Mouse (Mus musculus): ENCODE measurements around the gene Atp6v0e. TPM values are rescaled to one million over a fixed set of nuclear protein-coding genes. Genes with fewer than 3 reads are reported as not detected.
A peak's percentile ranks its signal among the peaks of the same experiment; 100 is the strongest.

The Atp6v0e gene
- polyA plus RNA-seq (2015; fragmentation: Nextera tagmentation; extraction: Ambion mirVana) = 107 and 114 TPM in 2 replicates

GRCm38 (mm10) chr17:26662978-26663683 lies at the start of gene Atp6v0e:
Atp6v0e (plus strand) TSS chr17:26663231.
- Histone ChIP-seq H3K4me3 (peak within 1 kb of the TSS; percentile 69), H3K27ac (peak within 1 kb of the TSS; percentile 82), H3K36me3 (no peaks in the 10 kb centered on the region), H3K9me3 (no peaks in the 10 kb centered on the region), H3K4me1 (replicated peaks) (peaks cover 27% of the 10 kb centered on the region), H3K27me3 (0 out of 2 replicates have a peak, but pooled peaks cover 12% of the 10 kb centered on the region), H3K9ac (peak within 1 kb of the TSS; percentile 83), H3K4me2 (peak within 1 kb of the TSS; percentile 97)
- ATAC-seq (ENCODE audit: low FRiP score) = peak; percentile 92
- 1% methylated on average over 28 of the region's 28 CpGs for WGBS

- H3K36me3 ChIP-seq = peaks cover 81% of the 10 kb centered on the region
- no peak overlapping the region for H3K4me3 ChIP-seq
- no peak for ATAC-seq (ENCODE audit: low FRiP score)
- 0 out of 2 replicates have a peak overlapping the region, but pooled peaks have one; percentile 24 for H3K9ac ChIP-seq
- WGBS = 91% methylated on average over 6 of the region's 6 CpGs
- no peaks in the 10 kb centered on the region for H3K9me3 ChIP-seq
- H3K4me1 ChIP-seq (replicated peaks) = 0 out of 2 replicates have a peak, but pooled peaks cover 7% of the 10 kb centered on the region
- no peaks in the 10 kb centered on the region for H3K27me3 ChIP-seq
- H3K27ac ChIP-seq = no peak overlapping the region
- no peak overlapping the region for H3K4me2 ChIP-seq
Observed at GRCm38 (mm10) chr17:26614286-26614685, 48.7 kb upstream of the Atp6v0e start.

DNA sequence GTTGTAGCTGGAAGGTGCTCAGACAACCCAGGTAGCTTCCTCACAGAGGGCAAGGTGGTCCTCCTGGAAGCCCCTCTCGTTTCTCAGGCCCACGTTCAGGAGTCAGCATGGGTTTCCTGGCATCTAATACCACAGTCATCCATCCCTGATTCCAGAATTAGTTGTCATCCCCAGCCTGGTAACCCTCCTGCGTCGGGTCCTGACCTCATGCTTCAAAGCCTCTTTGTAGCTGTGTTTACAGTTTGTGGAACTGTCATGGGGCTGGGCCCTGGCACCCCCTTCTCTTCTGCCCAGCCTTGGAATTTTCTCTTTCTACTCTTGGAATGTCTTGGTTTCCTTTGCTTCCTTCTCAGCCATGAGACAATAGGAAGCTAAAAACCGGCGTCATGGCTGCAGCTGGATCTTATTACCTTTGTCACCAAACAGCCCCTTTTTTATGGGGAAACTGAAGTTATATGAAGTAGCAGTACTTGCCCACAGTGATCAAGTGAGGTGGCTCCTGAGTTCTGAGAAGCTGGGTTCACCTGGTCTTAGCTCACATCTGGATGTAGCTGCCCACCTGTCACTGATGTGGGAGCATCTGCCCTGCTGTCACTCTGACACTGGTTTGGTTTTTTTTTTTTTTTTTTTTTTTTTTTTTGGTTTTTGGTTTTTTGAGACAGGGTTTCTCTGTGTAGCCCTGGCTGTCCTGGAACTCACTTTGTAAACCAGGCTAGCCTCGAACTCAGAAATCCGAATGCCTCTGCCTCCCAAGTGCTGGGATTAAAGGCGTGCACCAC lies 48.1 kb upstream of the Atp6v0e start:
- WGBS = 90% methylated on average over 9 of the region's 9 CpGs
- Histone ChIP-seq H3K9ac (0 out of 2 replicates have a peak overlapping the region, but pooled peaks have one; percentile 24), H3K36me3 (peaks cover 81% of the 10 kb centered on the region), H3K4me3 (no peak overlapping the region), H3K4me1 (replicated peaks) (0 out of 2 replicates have a peak, but pooled peaks cover 7% of the 10 kb centered on the region), H3K9me3 (no peaks in the 10 kb centered on the region), H3K4me2 (no peak overlapping the region), H3K27me3 (no peaks in the 10 kb centered on the region), H3K27ac (no peak overlapping the region)
- no peak for ATAC-seq (ENCODE audit: low FRiP score)

DNA sequence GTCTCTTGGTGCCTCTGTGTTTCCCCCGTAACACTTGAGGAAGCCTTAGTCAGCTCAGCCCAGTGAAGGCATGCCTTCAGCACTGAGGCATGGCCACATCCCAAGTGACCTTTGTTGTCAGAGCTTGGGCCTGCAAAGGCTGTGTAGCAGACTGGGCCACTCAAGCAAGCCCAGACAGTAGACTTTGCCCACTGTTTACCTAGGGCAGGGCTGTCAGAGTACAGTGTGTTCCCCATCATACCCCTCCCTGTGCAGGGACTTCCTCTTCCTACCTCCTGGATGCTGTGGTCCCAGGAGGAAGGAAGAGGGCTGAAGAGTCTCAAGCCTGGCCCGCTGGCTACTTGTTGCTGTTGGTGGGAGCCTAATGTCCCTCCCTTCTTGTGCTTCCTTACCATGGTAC lies 46.3 kb upstream of the Atp6v0e start:
- no peak overlapping the region for H3K4me2 ChIP-seq
- H3K9me3 ChIP-seq = no peaks in the 10 kb centered on the region
- 91% methylated on average over 2 of the region's 2 CpGs for WGBS
- H3K27me3 ChIP-seq = no peaks in the 10 kb centered on the region
- H3K4me1 ChIP-seq (replicated peaks) = 0 out of 2 replicates have a peak, but pooled peaks cover 2% of the 10 kb centered on the region
- no peak for ATAC-seq (ENCODE audit: low FRiP score)
- H3K27ac ChIP-seq = no peak overlapping the region
- peaks cover 81% of the 10 kb centered on the region for H3K36me3 ChIP-seq
- no peak overlapping the region for H3K9ac ChIP-seq
- no peak overlapping the region for H3K4me3 ChIP-seq

- Histone ChIP-seq H3K36me3 (peaks cover 81% of the 10 kb centered on the region), H3K4me3 (no peak overlapping the region), H3K4me1 (replicated peaks) (no peaks in the 10 kb centered on the region), H3K27ac (no peak overlapping the region), H3K27me3 (no peaks in the 10 kb centered on the region), H3K9ac (no peak overlapping the region), H3K4me2 (no peak overlapping the region), H3K9me3 (no peaks in the 10 kb centered on the region)
- ATAC-seq (ENCODE audit: low FRiP score) = no peak
- WGBS = 94% methylated on average over 5 of the region's 5 CpGs
Observed at GRCm38 (mm10) chr17:26618498-26618897, 44.5 kb upstream of the Atp6v0e start.

- H3K4me2 ChIP-seq = no peak overlapping the region
- no peak for ATAC-seq (ENCODE audit: low FRiP score)
- no peaks in the 10 kb centered on the region for H3K4me1 ChIP-seq (replicated peaks)
- no peaks in the 10 kb centered on the region for H3K9me3 ChIP-seq
- H3K27ac ChIP-seq = no peak overlapping the region
- no peaks in the 10 kb centered on the region for H3K27me3 ChIP-seq
- 85% methylated on average over 6 of the region's 6 CpGs for WGBS
- no peak overlapping the region for H3K9ac ChIP-seq
- H3K4me3 ChIP-seq = no peak overlapping the region
- H3K36me3 ChIP-seq = peaks cover 81% of the 10 kb centered on the region
Observed at GRCm38 (mm10) chr17:26619577-26619976, 43.5 kb upstream of the Atp6v0e start.

DNA sequence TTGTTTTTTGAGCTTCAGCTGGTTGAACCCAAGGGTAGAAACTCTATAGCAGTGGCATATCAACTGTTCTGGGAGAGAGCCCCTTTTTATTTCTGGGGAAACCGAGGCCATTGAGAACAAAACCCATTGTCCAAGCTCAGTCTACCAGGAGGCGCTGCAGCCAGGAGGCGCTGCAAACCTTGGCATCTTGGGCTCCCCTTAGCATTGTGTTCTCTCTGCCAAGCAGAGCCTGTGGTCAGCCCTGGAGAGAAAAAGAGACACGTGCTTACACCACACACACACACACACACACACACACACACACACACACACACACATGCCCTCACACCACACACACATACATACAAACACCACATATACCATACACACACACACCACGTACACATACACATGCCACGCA lies 42.7 kb upstream of the Atp6v0e start:
- WGBS = 97% methylated on average over 5 of the region's 6 CpGs
- no peak overlapping the region for H3K4me3 ChIP-seq

GRCm38 (mm10) chr17:26620786-26621766 lies 42.0 kb upstream of the Atp6v0e start:
- 89% methylated on average over 17 of the region's 17 CpGs for WGBS
- H3K27ac ChIP-seq = no peak overlapping the region
- no peaks in the 10 kb centered on the region for H3K27me3 ChIP-seq
- no peaks in the 10 kb centered on the region for H3K9me3 ChIP-seq
- no peak overlapping the region for H3K4me2 ChIP-seq
- no peaks in the 10 kb centered on the region for H3K4me1 ChIP-seq (replicated peaks)
- H3K4me3 ChIP-seq = no peak overlapping the region
- H3K36me3 ChIP-seq = peaks cover 85% of the 10 kb centered on the region
- no peak for ATAC-seq (ENCODE audit: low FRiP score)
- H3K9ac ChIP-seq = no peak overlapping the region

More for the DNA sequence above, 42.7 kb upstream of the Atp6v0e start:
- no peak for ATAC-seq (ENCODE audit: low FRiP score)
- Histone ChIP-seq H3K27ac (no peak overlapping the region), H3K36me3 (peaks cover 82% of the 10 kb centered on the region), H3K9me3 (no peaks in the 10 kb centered on the region), H3K9ac (no peak overlapping the region), H3K4me1 (replicated peaks) (no peaks in the 10 kb centered on the region), H3K27me3 (no peaks in the 10 kb centered on the region), H3K4me2 (no peak overlapping the region)

DNA sequence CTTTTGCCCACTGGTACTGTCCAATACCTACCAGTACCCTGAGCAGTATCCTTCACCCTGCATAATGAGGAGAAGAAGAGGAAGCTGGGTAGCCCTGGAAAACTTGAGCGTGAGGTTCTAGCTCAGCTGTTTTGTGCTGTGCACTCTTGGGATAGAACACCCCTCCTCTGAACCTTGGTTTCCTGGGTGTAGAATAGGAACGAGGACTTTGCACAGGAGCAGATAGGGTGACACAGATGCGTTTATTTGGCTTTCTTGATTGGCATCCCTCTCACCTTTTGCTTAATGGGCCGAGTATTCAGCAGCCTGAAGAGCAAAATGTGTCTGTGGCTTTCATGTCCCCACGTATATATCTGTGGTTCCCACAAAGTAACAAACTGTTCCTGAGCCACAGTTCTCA lies 41.1 kb upstream of the Atp6v0e start:
- H3K36me3 ChIP-seq = peaks cover 85% of the 10 kb centered on the region
- no peak overlapping the region for H3K4me2 ChIP-seq
- no peaks in the 10 kb centered on the region for H3K9me3 ChIP-seq
- H3K9ac ChIP-seq = no peak overlapping the region
- 94% methylated on average over 5 of the region's 5 CpGs for WGBS
- no peaks in the 10 kb centered on the region for H3K4me1 ChIP-seq (replicated peaks)
- H3K27ac ChIP-seq = no peak overlapping the region
- no peaks in the 10 kb centered on the region for H3K27me3 ChIP-seq
- no peak for ATAC-seq (ENCODE audit: low FRiP score)
- no peak overlapping the region for H3K4me3 ChIP-seq

DNA sequence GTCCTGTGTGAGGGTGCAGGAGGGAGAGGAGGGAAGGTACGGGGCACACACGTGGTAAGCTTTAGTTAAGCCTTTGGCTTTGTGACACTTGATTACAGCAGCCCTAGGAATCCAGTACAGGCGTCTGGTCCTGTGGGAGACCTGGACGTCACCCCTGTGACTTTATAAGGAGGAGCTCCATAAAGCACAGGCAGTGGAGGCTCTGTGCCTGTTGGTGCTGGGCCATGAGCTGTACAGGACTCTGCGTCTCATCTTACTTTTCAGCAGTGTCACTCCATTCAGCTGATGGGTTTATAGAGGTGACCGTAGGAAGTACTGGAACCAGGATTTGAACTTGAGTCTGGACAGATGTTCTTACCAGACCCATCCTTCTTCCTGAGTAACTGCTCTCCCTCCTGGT lies 39.0 kb upstream of the Atp6v0e start:
- Histone ChIP-seq H3K36me3 (peaks cover 85% of the 10 kb centered on the region), H3K9ac (no peak overlapping the region), H3K4me1 (replicated peaks) (no peaks in the 10 kb centered on the region), H3K4me2 (no peak overlapping the region), H3K9me3 (no peaks in the 10 kb centered on the region), H3K27me3 (no peaks in the 10 kb centered on the region), H3K4me3 (no peak overlapping the region), H3K27ac (no peak overlapping the region)
- no peak for ATAC-seq (ENCODE audit: low FRiP score)
- WGBS = 93% methylated on average over 6 of the region's 6 CpGs

DNA sequence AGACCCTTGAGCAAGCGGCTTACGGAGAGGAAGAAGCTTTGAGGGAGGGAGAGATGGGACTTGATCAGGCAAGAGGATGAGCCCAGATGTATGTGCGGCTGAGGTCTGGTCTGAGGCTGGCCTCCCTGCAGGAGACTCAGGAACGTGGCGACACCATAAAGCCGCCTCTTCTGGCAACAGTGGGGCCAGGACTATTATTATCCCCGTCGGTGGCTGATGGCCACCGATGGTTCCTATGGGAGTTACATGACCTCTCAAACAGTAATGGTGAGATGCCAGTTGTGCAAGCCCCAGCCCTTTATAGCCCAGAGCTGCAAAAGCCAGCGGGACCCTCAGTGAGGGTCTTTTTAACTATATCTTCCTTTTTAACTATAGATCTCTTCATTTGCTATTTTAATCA lies 38.0 kb upstream of the Atp6v0e start:
- H3K36me3 ChIP-seq = peaks cover 87% of the 10 kb centered on the region
- H3K4me1 ChIP-seq (replicated peaks) = no peaks in the 10 kb centered on the region
- no peak overlapping the region for H3K4me3 ChIP-seq
- H3K9ac ChIP-seq = no peak overlapping the region
- no peak for ATAC-seq (ENCODE audit: low FRiP score)
- WGBS = 86% methylated on average over 10 of the region's 10 CpGs
- H3K4me2 ChIP-seq = no peak overlapping the region
- H3K27ac ChIP-seq = no peak overlapping the region
- H3K27me3 ChIP-seq = no peaks in the 10 kb centered on the region
- no peaks in the 10 kb centered on the region for H3K9me3 ChIP-seq

Measured in hindbrain, embryonic 13.5 days (tissue).